Mouse (Mus musculus): Measurements from ENCODE around the gene Gck. TPM values are rescaled to one million over a fixed set of nuclear protein-coding genes. Genes with fewer than 3 reads are reported as not detected.

Gene Gck
- total RNA-seq, 2 experiments from 2014 or later, result 3.4 to 18.5 TPM

DNA sequence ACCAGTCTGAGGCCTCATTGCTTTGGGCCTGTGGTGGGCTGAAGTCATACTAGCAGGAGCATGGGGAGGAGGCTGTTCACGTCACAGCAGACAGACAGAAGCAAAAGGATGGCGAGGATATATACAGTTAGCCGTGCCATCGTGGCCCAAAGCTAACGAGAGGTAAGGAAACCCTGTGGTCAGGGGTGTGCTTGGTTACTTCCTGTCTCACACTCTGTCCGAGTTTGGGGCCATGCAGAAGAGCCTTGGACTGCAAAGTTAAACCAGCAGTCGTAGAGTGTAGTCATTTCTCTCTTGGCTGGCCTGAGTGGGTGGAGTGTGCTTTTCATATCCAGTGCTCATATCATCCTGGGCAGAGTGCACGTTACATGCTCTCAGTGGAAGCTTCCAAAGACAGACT lies 67.4 kb downstream of the Gck start:
- DNase-seq, result no peak
- intact Hi-C loops (cut with DNase I), result no loop called here

GRCm38 (mm10) chr11:5879905-5880304 lies 70.0 kb downstream of the Gck start:
- peak in 1 of 2 experiments; percentile 67 for DNase-seq
- intact Hi-C loops (cut with DNase I), result loop anchor here (2.0 kb wide), 1 partner anchor 91 kb away; the partner anchor contains the start of gene Dbnl

- intact Hi-C loops (cut with DNase I), result loop anchor here (2.0 kb wide), 1 partner anchor 90 kb away; the partner anchor contains the start of gene Dbnl
Measured at GRCm38 (mm10) chr11:5878661-5879060, 71.2 kb downstream of the Gck start.

DNA sequence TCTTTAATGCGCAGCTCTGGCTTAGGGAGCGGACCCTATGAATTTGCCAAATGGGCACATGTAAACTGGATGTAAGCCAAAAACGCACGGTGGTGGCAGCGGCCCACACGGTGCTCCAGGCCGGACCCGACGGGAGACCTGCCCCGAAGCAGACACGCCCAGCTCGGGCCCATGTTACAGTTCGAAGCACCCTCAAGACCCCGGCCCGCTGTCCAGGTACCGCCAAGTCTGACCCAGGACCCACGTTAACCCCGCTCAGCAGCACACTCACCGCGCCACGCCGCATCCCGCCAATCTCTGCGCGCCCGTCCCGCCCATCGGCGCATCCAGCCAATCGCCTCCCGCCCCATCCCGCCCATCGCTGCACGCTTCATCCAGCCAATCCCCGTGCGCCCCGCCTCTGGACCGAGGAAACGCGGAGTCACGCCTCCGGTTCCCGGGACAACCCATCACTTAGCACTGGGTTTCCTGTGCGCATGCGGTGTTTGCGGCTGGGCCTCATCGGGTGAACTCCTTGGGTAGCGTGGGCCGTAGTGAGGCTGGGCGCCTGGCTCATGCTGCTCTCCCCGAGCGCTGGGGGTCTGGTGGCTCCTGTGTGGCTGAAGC lies 71.9 kb downstream of the Gck start, which contains the start of gene Pold2:
Gene Pold2, minus strand, starts transcription at position 372 of the 606 bp plus-strand sequence.
- peak; percentile 94 to 95 for DNase-seq
- intact Hi-C loops (cut with DNase I), result loop anchor here (2.0 kb wide), 2 partner anchors 41 to 89 kb away; partner anchors contain the start of gene Dbnl

More at GRCm38 (mm10) chr11:5878661-5879060, 71.2 kb downstream of the Gck start:
- DNase-seq, result no peak

- no peak for DNase-seq
- intact Hi-C loops (cut with DNase I), result loop anchor here (2.0 kb wide), 1 partner anchor 41 kb away; no protein-coding TSS in a partner anchor
Measured at GRCm38 (mm10) chr11:5877421-5877820, 72.5 kb downstream of the Gck start.

DNA sequence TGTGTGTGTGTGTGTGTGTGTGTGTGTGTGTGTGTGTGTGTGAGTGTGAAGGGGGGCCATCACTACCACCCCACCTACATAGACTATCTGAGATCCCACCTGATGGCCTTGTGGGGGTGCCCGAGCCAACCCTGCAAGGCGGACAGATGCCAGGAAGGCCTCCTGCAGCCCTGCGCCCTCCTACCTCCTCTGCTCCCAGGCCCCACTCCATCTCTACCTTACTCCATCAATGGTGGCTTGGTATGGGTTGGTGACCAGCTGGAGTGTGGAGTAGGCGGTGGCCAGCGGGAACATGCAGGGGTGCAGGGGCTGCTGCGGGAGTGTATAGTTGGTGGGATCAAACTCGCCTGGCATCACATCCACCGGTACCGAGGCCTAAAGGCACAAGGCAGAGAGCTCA lies 76.7 kb downstream of the Gck start:
- no peak for DNase-seq
- intact Hi-C loops (cut with DNase I), result no loop called here

- DNase-seq, result no peak
- intact Hi-C loops (cut with DNase I), result no loop called here
Measured at GRCm38 (mm10) chr11:5872707-5873106, 77.2 kb downstream of the Gck start.

DNA sequence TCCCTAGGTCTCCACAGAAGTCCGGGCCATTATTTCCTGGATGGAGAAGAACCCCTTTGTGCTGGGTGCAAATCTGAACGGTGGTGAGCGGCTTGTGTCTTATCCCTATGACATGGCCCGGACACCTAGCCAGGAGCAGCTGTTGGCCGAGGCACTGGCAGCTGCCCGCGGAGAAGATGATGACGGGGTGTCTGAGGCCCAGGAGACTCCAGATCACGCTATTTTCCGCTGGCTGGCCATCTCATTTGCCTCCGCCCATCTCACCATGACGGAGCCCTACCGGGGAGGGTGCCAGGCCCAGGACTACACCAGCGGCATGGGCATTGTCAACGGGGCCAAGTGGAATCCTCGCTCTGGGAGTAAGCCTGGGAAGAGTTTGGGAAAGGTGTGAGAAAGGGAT lies 79.8 kb downstream of the Gck start:
- intact Hi-C loops (cut with DNase I), result no loop called here
- no peak for DNase-seq

DNA sequence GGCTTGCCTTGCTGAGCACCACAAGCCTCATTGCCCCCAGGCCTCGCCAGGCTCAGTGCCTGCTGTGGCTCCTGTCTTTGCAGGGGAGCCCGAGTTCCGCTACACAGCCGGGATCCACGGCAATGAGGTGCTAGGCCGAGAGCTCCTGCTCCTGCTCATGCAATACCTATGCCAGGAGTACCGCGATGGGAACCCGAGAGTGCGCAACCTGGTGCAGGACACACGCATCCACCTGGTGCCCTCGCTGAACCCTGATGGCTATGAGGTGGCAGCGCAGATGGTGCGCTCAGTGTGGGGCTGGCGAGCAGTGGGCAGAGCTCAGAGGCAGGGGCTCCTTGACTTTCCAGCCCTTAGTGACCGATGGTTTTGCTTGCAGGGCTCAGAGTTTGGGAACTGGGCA lies 80.5 kb downstream of the Gck start:
- intact Hi-C loops (cut with DNase I), result no loop called here
- DNase-seq, result no peak

DNA sequence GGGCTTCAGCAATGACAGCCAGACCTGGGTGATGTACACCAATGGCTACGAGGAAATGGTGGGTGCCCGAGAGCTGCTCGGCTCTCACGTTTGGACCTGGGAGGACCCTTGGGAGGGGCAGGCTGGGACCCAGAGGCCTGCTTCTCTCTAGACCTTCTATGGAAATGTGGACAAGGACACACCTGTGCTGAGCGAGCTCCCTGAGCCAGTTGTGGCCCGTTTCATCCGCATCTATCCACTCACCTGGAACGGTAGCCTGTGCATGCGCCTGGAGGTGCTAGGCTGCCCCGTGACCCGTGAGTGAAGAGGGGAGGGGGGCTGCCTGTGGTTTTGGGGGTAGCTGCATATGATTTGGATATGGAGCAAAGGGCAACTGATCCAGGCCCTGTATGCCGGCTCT lies 81.6 kb downstream of the Gck start:
- intact Hi-C loops (cut with DNase I), result no loop called here
- no peak for DNase-seq

DNA sequence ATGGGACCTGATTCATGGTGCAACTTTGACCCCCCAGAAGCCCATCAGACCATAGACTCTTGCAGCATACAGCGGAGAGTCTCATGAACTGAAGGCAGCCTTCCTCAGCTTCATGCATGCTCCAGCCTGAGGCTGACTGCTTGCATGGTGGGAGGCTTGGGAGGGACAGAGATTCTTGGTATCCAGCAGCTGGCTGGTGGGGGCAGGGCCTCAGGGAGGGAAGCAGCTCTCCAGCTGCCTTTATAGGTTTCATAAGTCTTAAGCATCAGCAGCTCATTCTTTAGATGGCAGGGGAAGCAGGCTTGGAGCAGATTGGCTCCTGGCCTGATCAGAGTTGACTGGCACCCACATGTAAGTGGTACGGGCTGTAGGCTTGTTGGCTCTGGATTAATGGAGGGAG lies 82.7 kb downstream of the Gck start:
- intact Hi-C loops (cut with DNase I), result no loop called here
- no peak for DNase-seq

DNA sequence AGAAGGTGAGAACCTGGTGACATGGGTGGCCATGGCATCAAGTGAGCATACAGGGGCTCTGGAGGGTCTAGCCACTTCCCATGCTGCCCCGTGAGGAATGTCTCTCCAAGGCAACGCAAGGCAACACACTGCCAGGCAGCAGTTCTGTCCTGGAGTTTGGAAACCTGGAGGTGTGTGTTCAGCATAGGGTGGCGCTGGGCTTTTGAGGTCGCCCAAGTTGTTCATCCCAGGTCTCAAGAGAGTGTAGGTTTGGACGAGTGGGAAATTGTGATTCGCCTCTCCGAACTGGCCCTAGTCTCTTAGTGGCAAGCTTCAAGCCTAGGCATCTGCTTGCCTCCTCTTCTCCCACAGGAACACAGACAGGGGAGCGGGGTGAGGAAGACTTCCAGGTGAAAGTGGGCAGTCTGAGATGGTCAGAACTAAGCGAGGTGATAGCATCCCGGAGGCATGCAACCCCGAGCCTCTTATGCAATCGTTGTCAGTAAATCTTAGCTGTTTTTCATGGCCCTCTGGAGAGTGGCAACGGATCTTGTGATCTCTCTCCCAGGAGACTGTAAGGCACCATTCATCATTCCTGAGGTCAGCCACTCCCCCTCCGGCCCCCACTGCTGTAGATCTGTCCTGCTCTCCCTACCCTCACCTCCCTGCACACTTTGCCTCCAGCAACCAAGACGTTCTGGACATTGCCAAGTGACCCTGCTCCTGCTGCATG lies 87.3 kb downstream of the Gck start:
- DNase-seq, result no peak
- intact Hi-C loops (cut with DNase I), result no loop called here

- intact Hi-C loops (cut with DNase I), result no loop called here
- peak; percentile 61 to 65 for DNase-seq
Measured at GRCm38 (mm10) chr11:5861678-5862393, 88.0 kb downstream of the Gck start, which contains the start of gene Aebp1. Gene Aebp1, plus strand, starts transcription at chr11:5861947.

GRCm38 (mm10) chr11:5860639-5861038 lies 89.2 kb downstream of the Gck start:
- intact Hi-C loops (cut with DNase I), result no loop called here
- DNase-seq, result no peak

DNA sequence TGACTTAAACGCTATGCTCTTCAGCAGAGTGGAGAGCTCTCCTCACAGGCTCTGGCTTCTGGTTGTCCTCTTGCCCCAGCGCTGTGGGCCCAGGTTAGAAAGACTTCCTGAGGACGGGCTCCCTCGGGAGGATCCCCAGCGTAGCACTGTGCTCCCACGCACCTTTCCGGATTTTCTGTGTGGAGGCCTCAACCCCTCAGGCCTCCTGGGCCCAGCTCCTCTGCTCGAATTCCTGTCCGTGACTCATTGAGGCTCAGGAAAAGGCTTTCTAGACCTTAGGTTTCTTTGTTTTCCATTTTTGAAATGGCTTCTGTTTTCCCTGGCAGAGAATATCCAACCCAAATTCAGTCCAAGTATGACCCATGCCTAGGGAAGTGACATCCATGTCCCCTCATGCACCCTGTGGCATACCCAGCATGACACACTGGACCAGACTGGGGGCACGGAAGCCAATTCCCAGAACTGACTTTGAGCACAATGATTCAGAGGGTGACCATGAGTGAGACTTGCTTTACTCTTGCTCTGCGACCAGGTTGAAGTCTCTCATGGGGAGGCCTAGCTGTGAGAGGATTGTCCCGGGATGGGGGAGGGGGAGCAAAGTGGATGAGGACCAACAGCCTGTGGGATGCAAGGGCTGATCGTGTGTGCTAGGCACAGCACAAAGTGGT lies 89.9 kb downstream of the Gck start:
- intact Hi-C loops (cut with DNase I), result no loop called here
- no peak for DNase-seq

GRCm38 (mm10) chr11:5858723-5859122 lies 91.2 kb downstream of the Gck start:
- intact Hi-C loops (cut with DNase I), result no loop called here

DNA sequence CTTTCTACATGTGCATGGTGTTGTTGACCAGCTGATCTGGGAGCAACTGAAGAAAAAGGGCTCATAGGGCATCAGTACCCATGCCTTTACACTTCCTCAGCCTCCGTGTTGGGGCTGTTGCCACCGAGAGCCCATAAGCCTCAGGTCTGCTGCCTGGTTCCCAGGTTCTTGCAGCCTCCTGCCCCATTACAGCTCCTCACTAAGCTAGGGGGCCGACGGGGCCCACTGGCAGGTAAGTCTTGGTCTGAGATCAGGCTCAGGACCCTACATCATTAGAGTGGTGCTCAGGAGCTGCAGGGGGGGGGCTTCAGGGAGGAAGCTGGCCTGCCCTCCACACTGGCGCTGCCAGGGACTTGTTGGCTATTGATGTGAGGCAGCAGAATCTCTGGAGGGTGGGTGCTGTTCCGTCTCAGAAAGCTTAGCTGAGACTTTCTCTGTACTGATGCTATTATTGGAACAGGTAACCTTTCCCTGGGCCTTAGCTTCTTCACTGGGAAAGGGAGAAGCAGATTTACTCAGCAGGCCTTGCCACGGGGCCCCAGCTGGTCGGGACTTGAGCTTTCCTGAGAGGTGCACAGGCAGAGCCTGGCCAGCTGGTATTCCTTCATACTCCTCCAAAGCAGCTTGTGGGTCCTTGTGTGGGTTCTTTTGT lies 93.3 kb downstream of the Gck start:
- intact Hi-C loops (cut with DNase I), result no loop called here
- no peak for DNase-seq

More at GRCm38 (mm10) chr11:5858723-5859122, 91.2 kb downstream of the Gck start:
- no peak for DNase-seq

- DNase-seq, result peak; percentile 62 to 70
- intact Hi-C loops (cut with DNase I), result no loop called here
Measured at GRCm38 (mm10) chr11:5855902-5856301, 94.0 kb downstream of the Gck start.

GRCm38 (mm10) chr11:5855481-5855880 lies 94.4 kb downstream of the Gck start:
- DNase-seq, result no peak
- intact Hi-C loops (cut with DNase I), result no loop called here

- intact Hi-C loops (cut with DNase I), result no loop called here
- no peak for DNase-seq
Measured at GRCm38 (mm10) chr11:5852314-5852713, 97.6 kb downstream of the Gck start.
